Mouse (Mus musculus) gastrocnemius, postnatal 36 days (tissue): ENCODE measurements around the gene Cnn2. TPM values are rescaled to one million over a fixed set of nuclear protein-coding genes. Genes with fewer than 3 reads are reported as not detected.
A peak's percentile ranks its signal among the peaks of the same experiment; 100 is the strongest.

Source experiments
- DNase-seq, 2 experiments: peaks; one replicate each; pipeline ENCODE4 v3.0.0; 2022
- intact Hi-C: fragments of 180-260 bp; cut with DNase I; formaldehyde crosslinking; loops from one replicate; pipeline ENCODE4 v1.15.1; 2025
- total RNA-seq, 2 experiments: library from RNA; stranded (reverse); gene quantifications; 2 replicates each; pipeline ENCODE4 v1.2.3; 2021

Cnn2 gene
- total RNA-seq, 2 experiments from 2014 or later: 5.2 to 6.0 TPM

DNA sequence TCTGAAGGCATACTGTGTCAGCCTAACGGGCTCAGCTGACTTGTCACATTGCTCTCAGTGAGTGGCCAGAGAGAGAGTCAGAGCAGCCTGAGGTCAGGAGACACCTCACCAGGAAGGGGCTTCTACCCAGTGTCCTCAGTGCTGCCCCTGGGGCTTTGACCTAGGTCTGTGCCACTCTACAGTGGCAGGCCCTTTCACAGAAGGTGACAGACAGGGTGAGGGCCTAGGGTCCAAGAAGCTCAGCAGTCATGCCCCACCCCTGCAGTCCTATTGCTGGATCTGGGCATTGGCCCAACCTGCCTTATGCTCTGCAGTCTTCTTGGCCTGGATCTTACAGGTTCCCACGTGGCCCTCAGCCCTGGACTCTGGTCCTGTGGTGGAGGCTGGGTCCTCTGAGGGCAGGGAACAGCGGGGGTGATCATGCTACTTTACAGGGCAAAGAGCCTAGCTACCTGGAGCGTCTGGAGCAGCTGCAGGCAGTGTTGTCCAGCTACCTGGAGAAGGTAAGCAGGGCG is 21.4 kb upstream of the Cnn2 start:
- intact Hi-C loops: no loop called here

GRCm38 (mm10) chr10:79968181-79968580 is 20.2 kb upstream of the Cnn2 start:
- no peak for DNase-seq
- intact Hi-C loops: no loop called here

More for the DNA sequence above, 21.4 kb upstream of the Cnn2 start:
- DNase-seq: no peak

GRCm38 (mm10) chr10:79969124-79969568 is 19.2 kb upstream of the Cnn2 start:
- intact Hi-C loops: no loop called here
- DNase-seq: no peak

DNA sequence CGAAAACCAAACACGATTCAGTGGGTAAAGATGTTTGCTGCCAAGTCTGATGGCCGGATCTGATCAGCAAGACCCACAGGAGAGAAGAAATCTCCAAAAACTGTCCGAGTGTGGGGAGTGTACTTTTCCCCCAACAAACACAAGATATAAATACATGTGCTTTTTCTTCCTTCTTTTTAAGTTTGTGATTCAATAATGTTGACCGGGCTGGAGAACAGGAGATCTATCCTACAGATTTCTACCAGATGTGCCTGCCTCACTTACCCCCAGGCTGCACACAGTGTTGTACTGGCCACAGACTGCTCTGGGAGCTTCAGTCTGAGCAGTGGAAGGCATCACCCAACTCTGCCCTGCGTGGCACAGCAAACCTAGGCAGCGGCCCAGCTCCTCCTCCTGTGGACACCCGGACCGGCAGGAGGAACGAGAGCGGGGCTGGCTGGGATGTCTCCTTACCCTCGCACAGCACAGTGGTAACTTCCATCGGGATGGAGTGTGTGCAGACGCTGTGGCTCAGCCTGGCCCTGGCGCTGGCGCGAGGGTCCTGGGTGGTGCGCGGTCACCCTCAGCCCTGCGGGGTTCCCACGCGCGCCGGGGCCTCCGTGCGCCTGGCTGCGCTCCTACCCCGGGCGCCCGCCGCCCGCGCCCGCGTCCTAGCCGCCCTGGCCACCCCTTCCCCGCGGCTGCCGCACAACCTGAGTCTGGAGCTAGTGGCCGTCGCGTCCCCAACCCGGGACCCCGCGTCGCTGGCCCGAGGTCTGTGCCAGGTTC is 17.8 kb upstream of the Cnn2 start, which contains the start of gene Grin3b:
TSS of gene Grin3b (plus strand) at position 301 of the 768 bp plus-strand sequence.
- no peak for DNase-seq
- intact Hi-C loops: no loop called here

DNA sequence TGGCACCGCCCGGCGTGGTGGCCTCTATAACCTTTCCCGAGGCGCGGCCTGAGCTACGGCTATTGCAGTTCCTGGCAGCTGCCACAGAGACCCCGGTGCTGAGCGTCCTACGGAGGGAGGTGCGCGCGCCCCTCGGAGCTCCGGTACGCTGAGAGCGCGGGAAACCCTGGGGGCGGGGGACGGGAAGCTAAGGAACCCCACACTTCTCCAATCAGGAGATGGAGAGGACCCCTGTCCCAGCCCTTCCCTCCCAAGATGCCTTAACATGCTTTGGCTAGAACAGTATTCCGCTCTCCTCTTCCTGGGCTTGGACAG is 17.2 kb upstream of the Cnn2 start:
- intact Hi-C loops: no loop called here
- no peak for DNase-seq

DNA sequence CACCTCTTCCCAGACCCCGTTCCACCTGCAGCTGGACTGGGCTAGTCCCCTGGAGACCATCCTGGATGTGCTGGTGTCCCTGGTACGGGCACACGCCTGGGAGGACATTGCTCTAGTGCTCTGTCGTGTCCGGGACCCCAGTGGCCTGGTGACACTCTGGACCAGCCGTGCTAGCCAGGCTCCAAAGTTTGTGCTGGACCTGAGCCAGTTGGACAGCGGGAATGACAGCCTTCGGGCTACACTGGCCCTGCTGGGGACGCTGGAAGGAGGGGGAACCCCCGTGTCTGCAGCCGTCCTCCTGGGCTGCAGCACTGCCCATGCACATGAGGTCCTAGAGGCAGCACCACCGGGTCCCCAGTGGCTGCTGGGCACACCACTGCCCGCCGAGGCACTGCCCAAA is 15.6 kb upstream of the Cnn2 start:
- intact Hi-C loops: no loop called here
- no peak for DNase-seq

DNA sequence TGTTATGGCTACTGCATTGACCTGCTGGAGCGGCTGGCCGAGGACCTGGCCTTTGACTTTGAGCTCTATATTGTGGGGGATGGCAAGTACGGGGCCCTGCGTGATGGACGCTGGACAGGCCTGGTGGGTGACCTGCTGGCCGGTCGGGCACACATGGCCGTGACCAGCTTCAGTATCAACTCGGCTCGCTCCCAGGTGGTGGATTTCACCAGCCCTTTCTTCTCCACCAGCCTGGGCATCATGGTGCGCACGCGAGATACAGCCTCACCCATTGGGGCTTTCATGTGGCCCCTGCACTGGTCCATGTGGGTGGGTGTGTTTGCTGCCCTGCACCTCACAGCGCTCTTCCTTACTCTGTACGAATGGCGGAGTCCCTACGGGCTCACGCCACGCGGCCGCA is 14.3 kb upstream of the Cnn2 start:
- DNase-seq: no peak
- intact Hi-C loops: no loop called here

- DNase-seq: no peak
- intact Hi-C loops: no loop called here
Observed at GRCm38 (mm10) chr10:79974668-79975067, 13.7 kb upstream of the Cnn2 start.

DNA sequence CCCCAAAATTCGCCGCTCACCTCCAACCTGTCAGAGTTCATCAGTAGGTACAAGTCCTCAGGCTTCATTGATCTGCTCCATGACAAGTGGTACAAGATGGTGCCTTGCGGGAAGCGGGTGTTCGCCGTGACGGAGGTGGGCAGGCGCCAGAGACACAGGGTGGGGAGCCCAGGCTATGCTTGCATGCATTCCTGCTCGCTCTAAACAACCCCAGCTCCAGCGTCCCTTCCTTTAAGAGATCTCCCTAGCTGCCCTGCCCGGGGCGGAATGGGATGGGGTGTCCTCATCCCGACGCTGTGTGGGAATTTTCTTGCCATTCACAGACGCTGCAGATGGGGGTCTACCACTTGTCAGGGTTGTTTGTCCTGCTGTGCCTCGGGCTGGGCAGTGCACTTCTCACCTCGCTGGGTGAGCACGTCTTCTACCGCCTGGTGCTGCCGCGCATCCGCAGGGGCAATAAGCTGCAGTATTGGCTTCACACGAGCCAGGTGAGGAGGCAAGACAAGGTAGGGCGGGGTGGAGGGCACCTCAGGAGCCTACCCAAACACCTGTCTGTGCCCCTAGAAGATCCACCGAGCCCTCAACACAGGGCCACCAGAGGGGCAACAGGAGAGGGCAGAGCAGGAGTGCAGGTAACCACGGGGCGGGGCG is 12.2 kb upstream of the Cnn2 start:
- DNase-seq: no peak
- intact Hi-C loops: no loop called here

DNA sequence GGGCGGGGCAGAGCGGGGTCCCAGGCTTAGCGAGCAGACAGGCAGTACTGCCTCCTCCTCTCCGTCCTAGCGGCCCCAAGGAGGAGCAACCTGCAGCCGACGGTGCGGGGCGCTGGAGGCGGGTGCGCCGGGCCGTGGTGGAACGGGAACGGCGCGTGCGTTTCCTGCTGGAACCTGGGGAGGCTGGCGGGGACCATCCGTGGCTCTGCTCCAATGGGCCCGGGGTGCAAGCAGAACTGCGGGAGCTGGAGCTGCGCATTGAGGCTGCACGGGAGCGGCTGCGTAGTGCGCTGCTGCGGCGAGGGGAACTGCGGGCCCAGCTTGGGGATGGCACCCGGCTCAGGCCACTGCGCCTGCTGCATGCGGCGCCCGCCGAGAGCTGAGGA is 11.7 kb upstream of the Cnn2 start:
- DNase-seq: no peak
- intact Hi-C loops: no loop called here

GRCm38 (mm10) chr10:79977324-79977723 is 11.1 kb upstream of the Cnn2 start:
- DNase-seq: no peak
- intact Hi-C loops: no loop called here

DNA sequence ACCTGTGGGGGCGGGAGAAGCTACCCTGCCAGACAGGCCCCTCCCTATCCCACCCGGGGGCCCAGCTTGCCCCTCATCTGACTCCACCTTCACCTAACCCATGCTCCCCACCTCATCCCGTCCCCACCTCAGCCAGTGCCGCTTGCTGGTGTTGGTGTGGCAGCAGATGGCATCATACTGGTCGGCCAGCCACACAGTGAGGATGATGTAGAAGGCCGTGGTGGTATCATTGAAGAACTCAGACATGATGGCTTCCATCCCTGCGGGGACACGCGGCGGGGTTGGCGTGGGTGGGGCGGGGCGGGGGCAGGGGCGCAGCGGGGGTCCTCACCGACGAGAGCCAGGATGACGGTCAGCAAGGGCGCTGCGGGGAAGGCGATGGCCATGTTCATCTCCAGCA is 10.3 kb upstream of the Cnn2 start:
- intact Hi-C loops: no loop called here
- no peak for DNase-seq

- no peak for DNase-seq
- intact Hi-C loops: loop anchor here (2.0 kb wide), 1 partner anchor 15 kb away; no protein-coding TSS in a partner anchor
Observed at GRCm38 (mm10) chr10:79979401-79980155, 8.8 kb upstream of the Cnn2 start.

DNA sequence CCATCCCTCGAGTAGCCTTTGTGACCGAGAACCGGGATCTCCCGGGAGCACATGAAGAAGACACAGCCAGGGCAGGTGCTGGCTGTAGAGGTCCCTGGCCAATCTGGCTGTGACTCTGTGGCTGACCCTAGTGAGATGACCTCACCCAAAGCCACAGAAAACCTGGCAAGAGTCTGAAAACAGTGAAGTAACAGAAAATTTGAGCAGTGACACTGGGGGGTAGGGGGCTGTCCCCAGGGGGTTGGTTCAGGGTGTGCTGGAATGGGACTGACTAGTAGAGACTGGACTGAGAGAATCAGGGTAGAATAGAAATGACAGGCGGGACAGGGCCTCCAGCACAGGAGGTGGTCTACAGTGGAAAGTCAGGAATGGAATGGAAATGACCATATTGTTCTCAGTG is 5.2 kb upstream of the Cnn2 start:
- no peak for DNase-seq
- intact Hi-C loops: no loop called here

DNA sequence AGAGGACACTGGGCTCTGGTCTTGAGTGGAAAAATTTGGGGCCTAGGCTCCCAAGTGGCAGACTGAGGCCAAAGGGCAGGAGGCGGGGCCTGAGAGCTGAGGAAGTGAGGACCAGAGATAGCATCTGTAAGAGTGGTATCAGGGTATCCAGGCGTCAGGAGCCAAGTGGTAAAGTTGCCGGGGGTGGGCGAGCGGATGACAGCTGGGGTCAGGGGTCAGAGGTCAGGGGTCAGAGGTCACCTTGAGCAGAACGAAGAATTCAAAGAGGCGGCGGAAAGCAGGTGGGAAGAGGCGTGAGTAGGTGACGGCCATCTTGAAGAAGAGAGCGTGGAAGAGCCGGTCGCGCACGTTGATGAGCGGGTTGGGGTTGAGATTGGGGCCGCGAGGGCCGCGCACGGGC is 4.7 kb upstream of the Cnn2 start:
- DNase-seq: peak; percentile 45 to 49
- intact Hi-C loops: no loop called here

DNA sequence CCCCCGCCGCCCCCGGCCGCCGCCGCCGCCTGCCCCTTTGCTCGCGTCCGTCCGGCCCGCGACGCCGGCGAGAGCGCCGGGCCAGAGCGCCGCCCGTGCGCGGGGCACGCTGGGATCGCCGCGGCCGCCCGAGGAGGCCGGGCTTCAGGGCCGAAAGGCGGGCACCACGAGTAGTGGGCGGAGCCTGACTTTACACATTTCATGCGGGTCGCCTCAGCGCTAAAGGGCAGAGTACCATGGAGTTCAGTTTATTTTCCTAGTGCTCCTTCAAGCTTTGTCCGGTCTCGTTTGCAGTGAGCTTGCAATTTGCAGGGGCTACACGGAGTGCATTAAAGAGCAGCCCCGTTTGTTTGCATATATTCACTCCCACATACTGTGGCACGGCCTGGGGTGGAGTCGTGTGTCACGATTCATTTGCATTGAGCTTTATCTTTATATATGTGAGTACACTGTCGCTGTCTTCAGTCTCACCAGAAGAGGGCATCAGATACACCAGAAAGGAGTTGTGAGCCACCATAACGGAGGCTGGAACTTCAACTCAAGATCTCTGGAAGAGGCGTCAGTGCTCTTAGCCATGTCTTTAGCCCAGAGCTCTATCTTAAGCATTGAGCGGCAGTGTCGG is 4.1 kb upstream of the Cnn2 start, which contains the start of gene Tmem259:
TSS of gene Tmem259 (minus strand) at position 136 of the 622 bp plus-strand sequence.
- DNase-seq: peak; percentile 78 to 83
- intact Hi-C loops: no loop called here

DNA sequence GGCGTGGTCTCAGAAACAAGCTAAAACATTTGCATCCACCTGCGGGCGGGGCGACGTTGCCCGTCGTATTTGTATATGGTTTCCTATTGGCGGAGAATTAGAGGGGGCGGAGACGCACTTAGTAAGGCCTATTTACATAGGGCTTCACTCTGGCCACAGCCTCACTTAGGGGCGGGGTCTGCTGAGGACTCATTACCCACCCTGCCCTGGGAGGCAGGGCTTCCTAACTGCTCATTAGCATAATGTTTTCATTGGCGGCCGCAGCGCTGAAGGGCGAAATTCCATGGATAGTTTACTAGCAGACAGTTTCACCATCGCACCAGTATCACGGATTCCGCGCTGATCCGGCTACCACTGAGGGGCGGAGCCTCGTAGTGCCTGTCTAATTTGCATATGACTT is 3.5 kb upstream of the Cnn2 start:
- DNase-seq: peak; percentile 94
- intact Hi-C loops: loop anchor here (5.0 kb wide), 1 partner anchor 127 kb away; no protein-coding TSS in a partner anchor

DNA sequence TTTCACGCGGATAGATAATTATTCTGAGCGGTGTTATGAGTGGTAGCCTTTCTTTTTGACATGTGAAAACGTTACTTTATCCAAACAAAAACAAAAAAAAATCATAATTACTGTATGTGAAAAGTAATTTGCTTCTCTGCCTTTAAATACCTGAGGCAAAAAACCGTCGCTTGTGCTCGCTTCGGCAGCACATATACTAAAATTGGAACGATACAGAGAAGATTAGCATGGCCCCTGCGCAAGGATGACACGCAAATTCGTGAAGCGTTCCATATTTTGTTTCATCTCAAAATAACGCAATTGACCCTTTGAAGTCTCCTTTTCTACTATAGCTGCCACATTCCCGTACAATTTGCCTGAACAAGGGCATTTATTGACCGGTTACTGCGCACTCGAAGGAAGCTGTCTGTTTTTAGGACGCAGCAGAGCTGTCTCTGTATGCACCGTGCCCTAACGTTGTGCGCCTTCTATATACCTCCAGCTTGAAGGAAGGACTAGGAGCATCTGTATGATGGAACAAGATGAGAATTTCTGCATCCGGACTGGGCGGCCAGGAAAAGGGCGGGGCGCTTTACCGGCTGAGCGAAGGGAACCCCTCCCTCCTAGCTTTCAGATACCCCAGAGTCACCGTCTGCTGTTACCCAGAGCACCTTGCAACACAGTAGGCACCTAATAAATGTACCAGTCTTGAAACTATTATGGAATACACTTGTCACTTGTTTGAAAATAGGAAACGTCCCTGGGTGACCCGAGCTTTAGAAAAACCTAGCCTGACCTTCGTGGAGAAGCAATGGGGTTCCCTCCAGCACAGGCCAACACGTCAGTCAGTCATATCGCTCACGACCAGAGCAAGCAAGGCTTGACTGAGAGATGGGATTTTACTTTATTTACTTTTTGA is 2.8 kb upstream of the Cnn2 start:
- peak in 1 of 2 experiments; percentile 59 for DNase-seq
- intact Hi-C loops: loop anchor here (5.0 kb wide), 1 partner anchor 127 kb away; no protein-coding TSS in a partner anchor

GRCm38 (mm10) chr10:79986232-79986878 is 2.0 kb upstream of the Cnn2 start:
- intact Hi-C loops: loop anchor here (5.0 kb wide), 1 partner anchor 126 kb away; no protein-coding TSS in a partner anchor
- DNase-seq: peak; percentile 50
